Mouse (Mus musculus) embryonic facial prominence, embryonic 13.5 days (tissue): Measurements from ENCODE around the gene Tbx6. TPM values are rescaled to one million over a fixed set of nuclear protein-coding genes. Genes with fewer than 3 reads are reported as not detected.

Experiments used
- ATAC-seq: fragments of 200-750 bp; cut with Nextera tagmentation; 2 replicates; pipeline ENCODE4 v1.8.0; 2017; ENCODE audit warnings: low read depth; ENCODE audit not compliant: insufficient number of reproducible peaks, insufficient read depth, low FRiP score, low TSS enrichment
- H3K27ac ChIP-seq: fragments of 300-500 bp; sonication (generic); 2 replicates; pipeline ENCODE4 v1.5.1; 2015; ENCODE audit warnings: moderate library complexity, mild to moderate bottlenecking, inconsistent platforms
- H3K27me3 ChIP-seq: fragments of 300-500 bp; sonication (generic); 2 replicates; pipeline ENCODE4 v1.6.1; 2015; ENCODE audit warnings: mild to moderate bottlenecking, inconsistent platforms
- H3K36me3 ChIP-seq: fragments of 300-500 bp; sonication (generic); 2 replicates; pipeline ENCODE4 v1.6.1; 2015; ENCODE audit warnings: mild to moderate bottlenecking, inconsistent platforms
- H3K4me1 ChIP-seq: fragments of 300-500 bp; sonication (generic); 2 replicates; pipeline ENCODE4 v1.6.1; 2015; ENCODE audit warnings: inconsistent platforms
- H3K4me2 ChIP-seq: fragments of 300-500 bp; sonication (generic); 2 replicates; pipeline ENCODE4 v1.6.1; 2015; ENCODE audit warnings: moderate library complexity, mild to moderate bottlenecking, inconsistent platforms
- H3K4me3 ChIP-seq: fragments of 300-500 bp; sonication (generic); 2 replicates; pipeline ENCODE4 v1.5.1; 2015; ENCODE audit warnings: mild to moderate bottlenecking, inconsistent platforms
- H3K9ac ChIP-seq: fragments of 300-500 bp; sonication (generic); 2 replicates; pipeline ENCODE4 v1.6.1; 2015; ENCODE audit warnings: mild to moderate bottlenecking, inconsistent platforms
- H3K9me3 ChIP-seq: fragments of 300-500 bp; sonication (generic); 2 replicates; pipeline ENCODE4 v1.6.1; 2016; ENCODE audit warnings: inconsistent platforms
- WGBS: fragments of 180-500 bp; shearing (Covaris S2); methylation state at CpG from one replicate; pipeline ENCODE4 v1.1.7; 2015; ENCODE audit warnings: mixed read lengths; 5-methylcytosine and 5-hydroxymethylcytosine counted together
- polyA plus RNA-seq: library from polyadenylated mRNA; unstranded; fragments of >200 nt; fragmentation: Nextera tagmentation; extraction: Ambion mirVana; gene quantifications from 2 replicates; pipeline ENCODE4 v1.2.1, GENCODE M21; 2015

The Tbx6 gene
- polyA plus RNA-seq, 1 experiment from 2014 or later: 0.27 TPM

- ATAC-seq: 0 out of 2 replicates have a peak, but pooled peaks have one; percentile 57
- H3K4me1 ChIP-seq: peaks cover 4% of the 10 kb centered on the region; the same call in 1 of the 2 replicates
- WGBS: 2% methylated on average over 9 of the region's 9 CpGs
- H3K4me3 ChIP-seq: no peak overlapping the region
- no peaks in the 10 kb centered on the region for H3K9me3 ChIP-seq
- H3K9ac ChIP-seq: peak overlapping the region; percentile 61
- H3K4me2 ChIP-seq: peak overlapping the region; percentile 39
- H3K27me3 ChIP-seq: no peaks in the 10 kb centered on the region
- peak overlapping the region; percentile 53; the same call in 1 of the 2 replicates for H3K27ac ChIP-seq
- no peaks in the 10 kb centered on the region for H3K36me3 ChIP-seq
Measured at GRCm38 (mm10) chr7:126754866-126755265, 26.4 kb upstream of the Tbx6 start.

GRCm38 (mm10) chr7:126758539-126758938, 22.7 kb upstream of the Tbx6 start:
- H3K4me2 ChIP-seq: no peak overlapping the region
- no peak for ATAC-seq
- H3K9me3 ChIP-seq: no peaks in the 10 kb centered on the region
- peaks cover 38% of the 10 kb centered on the region for H3K4me1 ChIP-seq
- no peaks in the 10 kb centered on the region for H3K27me3 ChIP-seq
- H3K27ac ChIP-seq: no peak overlapping the region
- 64% methylated on average over 7 of the region's 7 CpGs for WGBS
- H3K9ac ChIP-seq: no peak overlapping the region
- H3K4me3 ChIP-seq: no peak overlapping the region
- peaks cover 4% of the 10 kb centered on the region for H3K36me3 ChIP-seq

- peak; percentile 56; the same call in 1 of the 2 replicates for ATAC-seq
- Histone ChIP-seq H3K9ac (peak within 1 kb of the TSS; percentile 90), H3K27ac (peak within 1 kb of the TSS; percentile 88), H3K36me3 (peaks cover 10% of the 10 kb centered on the region), H3K4me3 (peak within 1 kb of the TSS; percentile 77), H3K4me2 (peak within 1 kb of the TSS; percentile 87), H3K4me1 (peaks cover 38% of the 10 kb centered on the region), H3K27me3 (no peaks in the 10 kb centered on the region), H3K9me3 (no peaks in the 10 kb centered on the region)
- 1% methylated on average over 25 of the region's 38 CpGs for WGBS
Measured at GRCm38 (mm10) chr7:126759050-126759671, 22.1 kb upstream of the Tbx6 start, which contains the start of gene Mapk3. Gene Mapk3, plus strand, starts transcription at chr7:126759601.

GRCm38 (mm10) chr7:126759672-126760390, 21.5 kb upstream of the Tbx6 start:
- ATAC-seq: peak; percentile 16; the same call in 1 of the 2 replicates

GRCm38 (mm10) chr7:126760391-126760802, 20.9 kb upstream of the Tbx6 start:
- Histone ChIP-seq H3K9ac (peak overlapping the region; percentile 90), H3K4me3 (peak overlapping the region; percentile 77), H3K27ac (peak overlapping the region; percentile 88), H3K36me3 (peaks cover 23% of the 10 kb centered on the region), H3K4me2 (peak overlapping the region; percentile 87), H3K4me1 (peaks cover 34% of the 10 kb centered on the region), H3K27me3 (no peaks in the 10 kb centered on the region), H3K9me3 (no peaks in the 10 kb centered on the region)
- 0 out of 2 replicates have a peak, but pooled peaks have one; percentile 2 for ATAC-seq
- 29% methylated on average over 3 of the region's 3 CpGs for WGBS

More at GRCm38 (mm10) chr7:126759672-126760390, 21.5 kb upstream of the Tbx6 start:
- peak overlapping the region; percentile 77 for H3K4me3 ChIP-seq
- no peaks in the 10 kb centered on the region for H3K27me3 ChIP-seq
- under 1% methylated on average over 23 of the region's 24 CpGs for WGBS
- H3K4me2 ChIP-seq: peak overlapping the region; percentile 87
- peaks cover 17% of the 10 kb centered on the region for H3K36me3 ChIP-seq
- no peaks in the 10 kb centered on the region for H3K9me3 ChIP-seq
- H3K9ac ChIP-seq: peak overlapping the region; percentile 90
- peaks cover 38% of the 10 kb centered on the region for H3K4me1 ChIP-seq
- peak overlapping the region; percentile 88 for H3K27ac ChIP-seq

- Histone ChIP-seq H3K27me3 (no peaks in the 10 kb centered on the region), H3K9me3 (no peaks in the 10 kb centered on the region), H3K4me2 (peak overlapping the region; percentile 87), H3K27ac (peak overlapping the region; percentile 88; the same call in 1 of the 2 replicates), H3K4me1 (peaks cover 34% of the 10 kb centered on the region), H3K36me3 (peaks cover 28% of the 10 kb centered on the region), H3K9ac (peak overlapping the region; percentile 90), H3K4me3 (peak overlapping the region; percentile 77)
- WGBS: 65% methylated on average over 4 of the region's 4 CpGs
- no peak for ATAC-seq
Measured at GRCm38 (mm10) chr7:126760956-126761355, 20.3 kb upstream of the Tbx6 start.

- Histone ChIP-seq H3K27ac (peak overlapping the region; percentile 72), H3K4me3 (no peak overlapping the region), H3K4me2 (0 out of 2 replicates have a peak overlapping the region, but pooled peaks have one; percentile 87), H3K27me3 (no peaks in the 10 kb centered on the region), H3K36me3 (peaks cover 35% of the 10 kb centered on the region), H3K9ac (peak overlapping the region; percentile 57; the same call in 1 of the 2 replicates), H3K4me1 (peaks cover 34% of the 10 kb centered on the region), H3K9me3 (no peaks in the 10 kb centered on the region)
- ATAC-seq: no peak
- 75% methylated on average over 6 of the region's 6 CpGs for WGBS
Measured at GRCm38 (mm10) chr7:126761529-126762067, 19.7 kb upstream of the Tbx6 start.

GRCm38 (mm10) chr7:126762471-126763008, 18.7 kb upstream of the Tbx6 start:
- Histone ChIP-seq H3K27ac (peak overlapping the region; percentile 72), H3K9me3 (no peaks in the 10 kb centered on the region), H3K4me3 (peak overlapping the region; percentile 23), H3K27me3 (no peaks in the 10 kb centered on the region), H3K9ac (peak overlapping the region; percentile 57), H3K4me2 (peak overlapping the region; percentile 50), H3K36me3 (peaks cover 44% of the 10 kb centered on the region), H3K4me1 (peaks cover 34% of the 10 kb centered on the region)
- WGBS: 45% methylated on average over 17 of the region's 17 CpGs
- no peak for ATAC-seq

GRCm38 (mm10) chr7:126765540-126765939, 15.7 kb upstream of the Tbx6 start:
- no peaks in the 10 kb centered on the region for H3K27me3 ChIP-seq
- no peak overlapping the region for H3K4me2 ChIP-seq
- H3K4me1 ChIP-seq: peaks cover 29% of the 10 kb centered on the region
- H3K4me3 ChIP-seq: no peak overlapping the region
- no peak for ATAC-seq
- WGBS: 94% methylated on average over 9 of the region's 9 CpGs
- H3K27ac ChIP-seq: no peak overlapping the region
- peaks cover 71% of the 10 kb centered on the region for H3K36me3 ChIP-seq
- H3K9ac ChIP-seq: no peak overlapping the region
- H3K9me3 ChIP-seq: no peaks in the 10 kb centered on the region

GRCm38 (mm10) chr7:126766201-126766600, 15.1 kb upstream of the Tbx6 start, which contains the start of gene Gdpd3:
Gene Gdpd3, plus strand, starts transcription at chr7:126766334.
- no peaks in the 10 kb centered on the region for H3K9me3 ChIP-seq
- no peaks in the 10 kb centered on the region for H3K27me3 ChIP-seq
- H3K4me2 ChIP-seq: no peak within 1 kb of the TSS
- WGBS: 87% methylated on average over 16 of the region's 16 CpGs
- ATAC-seq: no peak
- 0 out of 2 replicates have a peak within 1 kb of the TSS, but pooled peaks have one; percentile 12 for H3K9ac ChIP-seq
- peaks cover 77% of the 10 kb centered on the region for H3K36me3 ChIP-seq
- no peak within 1 kb of the TSS for H3K4me3 ChIP-seq
- peaks cover 22% of the 10 kb centered on the region for H3K4me1 ChIP-seq
- no peak within 1 kb of the TSS for H3K27ac ChIP-seq

GRCm38 (mm10) chr7:126767001-126767400, 14.3 kb upstream of the Tbx6 start:
- H3K4me2 ChIP-seq: no peak overlapping the region
- H3K4me1 ChIP-seq: peaks cover 14% of the 10 kb centered on the region
- no peak overlapping the region for H3K4me3 ChIP-seq
- no peaks in the 10 kb centered on the region for H3K27me3 ChIP-seq
- peaks cover 78% of the 10 kb centered on the region for H3K36me3 ChIP-seq
- H3K9ac ChIP-seq: no peak overlapping the region
- H3K27ac ChIP-seq: no peak overlapping the region
- ATAC-seq: no peak
- 89% methylated on average over 8 of the region's 8 CpGs for WGBS
- H3K9me3 ChIP-seq: no peaks in the 10 kb centered on the region
